Mouse (Mus musculus) CD4-positive, CD25-positive, alpha-beta regulatory T cell, adult 4 months (primary cell): ENCODE data around the gene Gm20388. TPM values are rescaled to one million over a fixed set of nuclear protein-coding genes. Genes with fewer than 3 reads are reported as not detected.

Experiments used
- ATAC-seq: one replicate; pipeline ENCODE4 v1.8.0; 2017
- polyA plus RNA-seq, 2 experiments: library from polyadenylated mRNA; unstranded; fragments of 100-300 nt; shearing (Covaris generic); gene quantifications; one replicate each; pipeline ENCODE4 v1.2.1; 2017

Gene Gm20388
- polyA plus RNA-seq, 2 experiments from 2014 or later, result 10.7 to 12.8 TPM

- peak; percentile 15 for ATAC-seq
Observed at GRCm38 (mm10) chr8:122960932-122961331, 3050.3 kb downstream of the Gm20388 start.

- ATAC-seq, result peak; percentile 57
Observed at GRCm38 (mm10) chr8:122961458-122961857, 3050.8 kb downstream of the Gm20388 start.

- ATAC-seq, result no peak
Observed at GRCm38 (mm10) chr8:122962046-122962445, 3051.4 kb downstream of the Gm20388 start.

GRCm38 (mm10) chr8:122966638-122967037 is 3056.0 kb downstream of the Gm20388 start:
- ATAC-seq, result no peak

- ATAC-seq, result no peak
Observed at GRCm38 (mm10) chr8:122968145-122968544, 3057.5 kb downstream of the Gm20388 start.

- peak; percentile 71 for ATAC-seq
Observed at GRCm38 (mm10) chr8:122969964-122970620, 3059.5 kb downstream of the Gm20388 start.

- ATAC-seq, result no peak
Observed at GRCm38 (mm10) chr8:122976046-122976445, 3065.4 kb downstream of the Gm20388 start.

GRCm38 (mm10) chr8:122979424-122979823 is 3068.8 kb downstream of the Gm20388 start:
- no peak for ATAC-seq

GRCm38 (mm10) chr8:122979865-122980509 is 3069.3 kb downstream of the Gm20388 start:
- peak; percentile 60 for ATAC-seq

GRCm38 (mm10) chr8:122981646-122982045 is 3071.0 kb downstream of the Gm20388 start:
- no peak for ATAC-seq

GRCm38 (mm10) chr8:122983178-122983942 is 3072.7 kb downstream of the Gm20388 start:
- ATAC-seq, result no peak

- no peak for ATAC-seq
Observed at GRCm38 (mm10) chr8:122984175-122984574, 3073.5 kb downstream of the Gm20388 start.

GRCm38 (mm10) chr8:122986501-122987184 is 3076.0 kb downstream of the Gm20388 start:
- peak; percentile 33 for ATAC-seq

GRCm38 (mm10) chr8:122987255-122987654 is 3076.6 kb downstream of the Gm20388 start:
- no peak for ATAC-seq

GRCm38 (mm10) chr8:122988955-122989354 is 3078.3 kb downstream of the Gm20388 start:
- peak; percentile 20 for ATAC-seq

GRCm38 (mm10) chr8:122989976-122990375 is 3079.3 kb downstream of the Gm20388 start:
- ATAC-seq, result peak; percentile 76

- no peak for ATAC-seq
Observed at GRCm38 (mm10) chr8:122991368-122991767, 3080.7 kb downstream of the Gm20388 start.

- ATAC-seq, result no peak
Observed at GRCm38 (mm10) chr8:122992296-122992695, 3081.7 kb downstream of the Gm20388 start.

GRCm38 (mm10) chr8:122993031-122993430 is 3082.4 kb downstream of the Gm20388 start:
- ATAC-seq, result no peak

GRCm38 (mm10) chr8:122993740-122994139 is 3083.1 kb downstream of the Gm20388 start:
- no peak for ATAC-seq

- ATAC-seq, result no peak
Observed at GRCm38 (mm10) chr8:122997963-122998362, 3087.3 kb downstream of the Gm20388 start.

- ATAC-seq, result peak; percentile 90
Observed at GRCm38 (mm10) chr8:123000311-123000710, 3089.7 kb downstream of the Gm20388 start.
